Mouse (Mus musculus): ENCODE results near the gene Mettl27.

The Mettl27 gene

GRCm38 (mm10) chr5:134986298-134987268 lies 54.4 kb downstream of the Mettl27 start:
- no peak for DNase-seq (ENCODE audit: low spot score)

- DNase-seq (ENCODE audit: low spot score), result no peak
Measured at GRCm38 (mm10) chr5:134989166-134989565, 57.0 kb downstream of the Mettl27 start.

- no peak for DNase-seq (ENCODE audit: low spot score)
Measured at GRCm38 (mm10) chr5:134989741-134990140, 57.6 kb downstream of the Mettl27 start.

All from urinary bladder, postnatal 25 days (tissue).